28 mouse cellular contexts compared by ENCODE assay signal in genomic region chr9:13448716-13449115, GRCm38 (mm10). TPM values are rescaled to one million over a fixed set of nuclear protein-coding genes. Genes with fewer than 3 reads are reported as not detected.
DNase-seq lines count a peak whose midpoint lies in the region; ATAC-seq and TF ChIP-seq lines count a peak whose summit lies in the region.
"Had no signal": no experiment of that assay in that cellular context is flagged by ENCODE, and none has a peak within 500 bp of the region (broad histone marks: within the 10 kb centered on the region; RNA-seq: fewer than 3 reads in every experiment).

No protein-coding gene starts in this region.

- H3K9ac ChIP-seq in limb, embryonic 12.5 days (replicated peaks), result no peak overlapping the region
- H3K9ac ChIP-seq in limb, embryonic 13.5 days, result no peak overlapping the region
- no peak overlapping the region for H3K9ac ChIP-seq in limb, embryonic 14.5 days (ENCODE audit: low read depth, low read length, severe bottlenecking)

- no peak overlapping the region for H3K4me2 ChIP-seq in limb, embryonic 12.5 days
- H3K4me2 ChIP-seq in limb, embryonic 13.5 days (replicated peaks), result no peak overlapping the region
- H3K4me2 ChIP-seq in limb, embryonic 14.5 days (replicated peaks; ENCODE audit: low read depth, low read length, severe bottlenecking), result no peak overlapping the region

- no peak for TF ChIP-seq POLR2A in limb, embryonic 14.5 days (IDR thresholded peaks at IDR 0.05; ENCODE audit: borderline replicate concordance, extremely low read depth, insufficient read depth, insufficient read length)

- H3K9me3 ChIP-seq in limb, embryonic 12.5 days, result no peaks in the 10 kb centered on the region
- no peaks in the 10 kb centered on the region for H3K9me3 ChIP-seq in limb, embryonic 10.5 days (replicated peaks)
- no peaks in the 10 kb centered on the region for H3K9me3 ChIP-seq in limb, embryonic 13.5 days
- H3K9me3 ChIP-seq in limb, embryonic 14.5 days (ENCODE audit: control insufficient read depth, low read length), result no peaks in the 10 kb centered on the region
- H3K9me3 ChIP-seq: G1E had no signal

- H3K4me3 ChIP-seq in limb, embryonic 12.5 days (replicated peaks), result no peak overlapping the region
- no peak overlapping the region for H3K4me3 ChIP-seq in limb, embryonic 10.5 days
- no peak overlapping the region for H3K4me3 ChIP-seq in limb, embryonic 13.5 days
- no peak overlapping the region for H3K4me3 ChIP-seq in limb, embryonic 14.5 days (replicated peaks; ENCODE audit: low read length)

- WGBS in limb, embryonic 12.5 days, result 70% methylated on average over 3 of the region's 3 CpGs
- 91% methylated on average over 3 of the region's 3 CpGs for WGBS in limb, embryonic 10.5 days
- WGBS in limb, embryonic 13.5 days, result 69% methylated on average over 3 of the region's 3 CpGs
- 65% methylated on average over 3 of the region's 3 CpGs for WGBS in limb, embryonic 14.5 days

- H3K36me3 ChIP-seq in limb, embryonic 12.5 days, result no peaks in the 10 kb centered on the region
- H3K36me3 ChIP-seq in limb, embryonic 10.5 days, result no peaks in the 10 kb centered on the region
- no peaks in the 10 kb centered on the region for H3K36me3 ChIP-seq in limb, embryonic 13.5 days
- no peaks in the 10 kb centered on the region for H3K36me3 ChIP-seq in limb, embryonic 14.5 days (ENCODE audit: control insufficient read depth, insufficient read depth, low read length)
- H3K36me3 ChIP-seq: G1E had no signal

- H3K27ac ChIP-seq in limb, embryonic 12.5 days, result peak overlapping the region; percentile 76; the same call in 1 of the 2 replicates
- no peak overlapping the region for H3K27ac ChIP-seq in limb, embryonic 10.5 days
- H3K27ac ChIP-seq in limb, embryonic 13.5 days, result peak overlapping the region; percentile 58; the same call in 1 of the 2 replicates
- peak overlapping the region; percentile 26; the same call in 1 of the 2 replicates for H3K27ac ChIP-seq in limb, embryonic 14.5 days (replicated peaks; ENCODE audit: low read depth, low read length)

- peaks cover 10% of the 10 kb centered on the region; the same call in 1 of the 2 replicates for H3K4me1 ChIP-seq in limb, embryonic 12.5 days (replicated peaks)
- peaks cover 9% of the 10 kb centered on the region; the same call in 1 of the 2 replicates for H3K4me1 ChIP-seq in limb, embryonic 10.5 days
- peaks cover 30% of the 10 kb centered on the region for H3K4me1 ChIP-seq in limb, embryonic 13.5 days
- H3K4me1 ChIP-seq in limb, embryonic 14.5 days (ENCODE audit: control insufficient read depth, insufficient read depth, low read length), result peaks cover 14% of the 10 kb centered on the region; the same call in 1 of the 2 replicates

- no peaks in the 10 kb centered on the region for H3K27me3 ChIP-seq in limb, embryonic 12.5 days
- no peaks in the 10 kb centered on the region for H3K27me3 ChIP-seq in limb, embryonic 10.5 days (ENCODE audit: low read depth, poor library complexity, severe bottlenecking)
- H3K27me3 ChIP-seq in limb, embryonic 13.5 days, result no peaks in the 10 kb centered on the region
- no peaks in the 10 kb centered on the region for H3K27me3 ChIP-seq in limb, embryonic 14.5 days (ENCODE audit: control insufficient read depth, insufficient read depth, low read length)
- H3K27me3 ChIP-seq: CH12.LX, Patski had no signal

- 0 out of 2 replicates have a peak, but pooled peaks have one; percentile 59 for ATAC-seq in limb, embryonic 12.5 days (ENCODE audit: insufficient number of reproducible peaks, insufficient read depth, low FRiP score, low TSS enrichment, low read depth)
- peak; percentile 75 for ATAC-seq in limb, embryonic 13.5 days (ENCODE audit: low FRiP score, low read depth)
- peak; percentile 30; the same call in 1 of the 2 replicates for ATAC-seq in limb, embryonic 14.5 days (ENCODE audit: low FRiP score, low read depth)
- ATAC-seq: activated CD4-positive, CD25-positive, alpha-beta regulatory T cell, adult 4 months; CD4-positive, CD25-positive, alpha-beta regulatory T cell, adult 4 months; Patski had no signal

- no peak for DNase-seq in limb, embryonic 10.5 days (ENCODE audit: low spot score)
- peak; percentile 28 for DNase-seq in forelimb bud, embryonic 11.5 days (ENCODE audit: low read depth, low spot score)
- DNase-seq in limb, embryonic 14.5 days (ENCODE audit: low spot score), result no peak
- DNase-seq in layer of hippocampus, postnatal 25 days (ENCODE audit: extremely low spot score in 1 of 2, low spot score in 1 of 2), result no peak
- no peak for DNase-seq in kidney, adult 8-10 months
- no peak for DNase-seq in left cerebral cortex, adult 8-10 months (ENCODE audit: low spot score in 2 of 2)
- DNase-seq: adrenal gland, adult 2 months; adrenal gland, adult 8-10 months; adrenal gland, postnatal 10 days; adrenal gland, postnatal 14 days; adrenal gland, postnatal 25 days; adrenal gland, postnatal 36 days; B cell, adult 2 months; cerebellum, adult 11 months; cerebellum, adult 11-12 months had no signal

RNA-seq across cellular contexts. Expression of gene Gm17571, which starts 2.2 kb away (rescaled TPM):
- not detected in 2 replicates for polyA plus RNA-seq in limb, embryonic 12.5 days (2016; fragmentation: Nextera tagmentation; extraction: Ambion mirVana)
- not detected in 2 replicates for polyA plus RNA-seq in limb, embryonic 10.5 days (2016; fragmentation: Nextera tagmentation; extraction: Ambion mirVana)
- polyA plus RNA-seq in limb, embryonic 13.5 days (2015; fragmentation: Nextera tagmentation; extraction: Ambion mirVana), result not detected in 2 replicates
- polyA plus RNA-seq in limb, embryonic 14.5 days (2012; rRNA removed), result not detected in 2 replicates
- not detected in 2 replicates for polyA plus RNA-seq in limb, embryonic 14.5 days (2014; fragmentation: Nextera tagmentation; extraction: Ambion mirVana)
- total RNA-seq in layer of hippocampus, postnatal 25 days (2021), result not detected
- not detected for total RNA-seq in left cerebral cortex, adult 8-10 months (2022)
- total RNA-seq: adrenal gland, adult 18-20 months; adrenal gland, adult 2 months; adrenal gland, adult 8-10 months; adrenal gland, postnatal 10 days; adrenal gland, postnatal 14 days; adrenal gland, postnatal 25 days; adrenal gland, postnatal 36 days; adrenal gland, postnatal 4 days; CH12.LX; ES-E14; G1E; MEL had no signal
- polyA plus RNA-seq: activated CD4-positive, CD25-positive, alpha-beta regulatory T cell, adult 4 months; adrenal gland, adult 2 months; brain, embryonic 14.5 days; C2C12; CD4-positive, CD25-positive, alpha-beta regulatory T cell, adult 4 months; G1E; Patski had no signal
